Mouse (Mus musculus) left cerebral cortex, postnatal 36 days (tissue): ENCODE measurements at regions not wholly inside any gene's neighbourhood (a gene's known extent, or its start where the extent isn't known, plus 50 kb on each side); places are given as distances from the start of the nearest gene placed in this dataset.

Source experiments
- DNase-seq, 2 experiments: peaks; one replicate each; pipeline ENCODE4 v3.0.0; 2021 to 2022; ENCODE audit warnings: low spot score in 2 of 2, mixed read lengths in 1 of 2
- intact Hi-C: fragments of 180-260 bp; cut with DNase I; formaldehyde crosslinking; loops from one replicate; pipeline ENCODE4 v1.15.1; 2025

DNA sequence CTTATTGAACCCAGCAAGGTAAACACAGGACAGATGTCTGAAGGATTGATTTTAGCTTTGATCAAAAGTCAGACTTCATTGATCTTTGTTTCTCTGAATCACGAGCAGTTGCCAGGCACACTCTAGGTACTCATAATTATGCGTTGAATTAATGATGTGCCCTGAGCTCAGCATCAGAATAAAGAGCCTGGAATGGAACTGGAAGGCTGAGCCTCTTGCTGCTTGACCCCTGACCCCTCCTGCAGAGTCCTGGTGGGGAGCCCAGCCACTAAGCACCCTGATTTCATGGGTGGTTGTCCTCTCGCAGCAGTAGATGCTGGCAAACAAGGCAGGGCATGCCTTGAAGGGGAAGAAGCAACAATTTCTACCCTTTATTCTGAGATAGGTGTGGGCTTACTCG lies 64.9 kb upstream of the Noct start:
- DNase-seq, result no peak
- intact Hi-C loops, result no loop called here

DNA sequence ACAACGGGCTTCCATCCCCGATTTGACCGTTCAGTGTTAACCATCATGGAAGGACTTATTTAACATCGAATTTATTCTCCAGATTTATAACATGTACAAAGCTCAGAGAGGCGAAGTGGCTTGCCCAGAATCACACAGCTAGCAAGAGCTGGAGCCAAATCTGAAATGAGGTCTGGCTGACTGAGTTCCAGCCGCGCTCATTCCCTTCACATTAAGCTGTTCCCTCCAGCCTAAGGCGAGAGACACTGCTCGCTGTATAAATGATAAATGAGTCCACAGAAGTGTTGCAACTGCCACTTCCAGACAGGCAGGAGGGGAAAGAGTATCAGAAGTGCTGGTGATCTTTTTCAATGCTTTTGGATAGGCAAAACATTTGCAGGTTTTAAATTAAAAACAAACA lies 64.4 kb upstream of the Noct start:
- intact Hi-C loops, result no loop called here
- DNase-seq, result no peak

DNA sequence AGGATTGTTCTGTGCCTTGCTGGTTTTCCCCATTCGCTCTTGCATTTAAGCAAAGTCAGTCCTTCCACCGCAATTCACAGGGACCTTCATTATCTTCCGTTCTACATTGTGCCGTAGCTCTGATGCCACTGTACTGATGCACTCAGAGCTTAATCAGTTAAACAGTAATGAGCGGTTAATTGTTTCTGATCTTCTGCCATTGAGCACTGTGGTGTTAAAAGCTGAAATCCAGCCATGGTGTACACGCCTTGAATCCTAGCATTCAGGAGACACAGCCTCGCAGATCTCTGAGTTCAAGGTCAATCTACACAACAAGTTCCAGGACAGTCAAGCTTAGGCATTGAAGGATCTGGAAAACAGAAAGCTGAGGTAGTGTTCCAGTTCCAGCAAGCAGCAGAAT lies 63.6 kb upstream of the Noct start:
- intact Hi-C loops, result no loop called here
- DNase-seq, result no peak

DNA sequence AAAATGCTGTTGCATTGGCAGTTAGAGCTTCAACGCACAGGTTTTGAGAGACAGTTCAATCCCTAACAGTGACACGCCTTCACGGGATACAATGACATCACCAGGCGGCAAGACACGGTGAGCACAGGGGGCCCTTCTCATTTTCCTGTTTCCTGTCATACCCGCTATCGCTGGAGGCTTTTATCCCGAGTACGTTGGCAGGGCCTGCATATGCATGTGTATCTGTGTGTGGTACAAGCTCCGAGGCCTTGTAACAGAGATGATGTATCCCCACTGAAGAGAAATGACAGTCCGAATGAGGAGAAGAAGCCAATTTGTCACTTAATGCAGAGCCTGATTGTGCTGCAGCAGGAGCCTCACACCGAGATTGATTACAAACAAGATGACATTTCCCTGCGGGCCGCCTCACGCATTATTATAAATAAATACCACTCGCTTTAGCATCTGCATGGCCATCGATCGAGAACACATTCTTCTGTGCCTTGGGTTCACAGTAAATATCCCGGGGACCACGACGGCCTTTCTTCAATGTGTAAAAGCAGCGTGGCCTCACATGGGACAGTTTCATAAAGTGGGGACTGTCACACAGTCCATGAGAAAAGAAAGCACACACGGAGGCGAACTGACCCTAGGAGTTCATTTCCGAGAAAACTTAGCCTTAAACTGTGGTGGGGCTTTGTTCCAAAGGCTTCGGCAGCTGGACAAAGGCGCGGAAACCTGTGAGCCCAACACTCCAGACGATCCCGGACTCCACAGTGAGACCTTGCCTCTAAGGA lies 54.9 kb upstream of the Noct start:
- intact Hi-C loops, result no loop called here
- no peak for DNase-seq

DNA sequence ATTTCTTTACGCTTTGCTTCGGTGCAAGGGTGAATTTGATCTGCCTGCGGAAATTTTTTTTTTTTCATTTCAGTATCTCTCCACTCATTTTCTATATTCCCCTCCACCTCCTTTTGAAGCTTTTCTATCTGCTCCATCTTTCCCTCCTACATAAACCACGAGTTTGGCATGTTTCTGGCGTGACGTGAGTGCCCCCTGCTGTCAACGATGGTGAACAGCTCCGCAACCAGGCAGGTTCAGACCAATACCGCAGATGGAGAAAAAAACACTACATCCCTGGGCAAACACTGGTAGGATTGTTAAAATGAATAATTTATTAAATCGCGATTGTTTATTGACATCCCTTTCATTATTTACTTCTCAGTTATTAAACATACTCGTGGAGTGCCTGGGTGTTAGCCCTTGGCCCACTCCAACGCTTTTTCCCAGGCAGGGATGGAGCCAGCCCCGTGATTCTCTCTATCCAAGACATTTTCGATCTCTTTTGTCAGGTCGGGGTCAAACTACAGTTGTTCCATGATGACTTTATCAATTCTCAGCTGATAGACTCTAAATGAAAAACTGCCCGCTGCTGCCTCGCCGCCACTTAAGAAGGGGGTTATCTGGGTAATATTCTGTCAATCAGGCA lies 53.9 kb upstream of the Noct start:
- DNase-seq, result peak; percentile 84 to 88
- intact Hi-C loops, result loop anchor here (10.0 kb wide), 1 partner anchor 246 kb away; no protein-coding TSS in a partner anchor
